Mouse (Mus musculus) stomach, postnatal 0 days (tissue): ENCODE data around the gene Crebl2.

Experiments used
- CTCF ChIP-seq: IDR thresholded peaks from 2 replicates; pipeline ENCODE4 v1.5.1; 2016; ENCODE audit warnings: antibody characterized with exemption, low read depth, mild to moderate bottlenecking, moderate library complexity
- EP300 ChIP-seq: optimal IDR thresholded peaks from 2 replicates; pipeline ENCODE3; 2016; ENCODE audit warnings: antibody characterized with exemption

GRCm38 (mm10) chr6:134867325-134867724, 37.4 kb downstream of the Crebl2 start:
- TF ChIP-seq CTCF (0 out of 2 replicates have a peak, but pooled peaks have one; percentile 7), EP300 (no peak)
